Mouse (Mus musculus): ENCODE measurements around the gene Cyp2c65.
"Not testable (repeated sequence)": the region's sequence is repeated elsewhere in the genome, so short reads cannot be mapped to it uniquely, and the experiment has no call there.

Cyp2c65 gene

DNA sequence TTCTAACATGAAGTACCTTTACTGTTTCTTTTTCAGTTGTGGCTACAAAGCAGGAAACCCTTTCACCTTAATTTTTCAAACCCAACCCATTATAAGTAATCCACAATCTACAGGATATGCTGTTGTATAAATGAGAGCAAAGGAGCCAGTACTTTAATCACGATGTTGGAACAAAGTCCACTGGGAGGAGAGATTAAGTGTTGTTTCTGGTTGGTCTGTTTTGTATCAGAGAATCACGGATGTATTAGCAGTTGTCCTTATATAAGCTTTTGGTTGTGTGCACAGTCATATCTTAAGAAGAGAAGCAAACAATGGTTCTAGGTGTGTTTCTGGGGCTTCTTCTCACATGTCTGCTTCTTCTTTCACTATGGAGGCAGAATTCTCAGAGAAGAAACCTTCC lies at the start of gene Cyp2c65:
Cyp2c65 (plus strand) TSS at position 297 of the 400 bp plus-strand sequence.
- DNase-seq (ENCODE audit: low read depth, low spot score) = no peak

DNA sequence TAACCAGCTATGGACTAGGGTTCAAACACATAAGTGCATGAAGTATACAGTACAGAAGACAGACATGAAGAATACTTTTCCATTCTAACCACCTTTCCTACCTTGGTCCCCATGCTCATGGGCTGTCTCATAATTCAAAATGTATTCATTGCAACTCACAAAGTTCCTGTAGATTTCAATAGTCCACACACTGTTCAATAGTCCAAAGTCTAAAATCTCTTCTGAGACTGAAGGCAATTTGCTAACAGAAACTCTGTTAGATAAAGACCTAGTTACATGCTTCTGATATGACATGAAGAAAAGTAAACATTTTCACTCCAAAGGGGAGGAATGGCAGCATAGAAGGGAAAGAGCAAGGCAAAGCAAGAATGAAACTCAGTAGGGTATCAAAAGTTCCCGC lies 2.9 kb upstream of the Cyp2c65 start:
- no peak for DNase-seq (ENCODE audit: low read depth, low spot score)

DNA sequence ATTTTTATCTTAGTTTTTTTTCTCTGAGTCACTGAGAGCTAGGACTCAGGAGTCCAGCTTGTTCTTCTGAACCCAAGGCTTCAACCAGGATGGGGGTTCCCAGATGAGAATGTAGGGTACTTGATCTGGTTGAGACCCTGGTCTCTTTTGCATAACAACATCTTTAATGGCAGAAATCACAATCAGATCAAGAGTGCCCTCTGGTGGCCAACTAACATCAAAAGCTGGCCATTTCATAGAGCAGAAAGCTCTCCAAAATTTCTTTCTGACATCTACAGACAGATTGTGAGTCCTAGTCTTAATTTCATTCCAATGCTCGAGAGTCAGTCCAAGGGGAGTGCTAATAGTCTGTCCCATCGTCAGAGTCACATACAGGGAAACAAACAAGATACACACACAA lies 38.0 kb downstream of the Cyp2c65 start:
- DNase-seq (ENCODE audit: low read depth, low spot score) = not testable (repeated sequence)

DNA sequence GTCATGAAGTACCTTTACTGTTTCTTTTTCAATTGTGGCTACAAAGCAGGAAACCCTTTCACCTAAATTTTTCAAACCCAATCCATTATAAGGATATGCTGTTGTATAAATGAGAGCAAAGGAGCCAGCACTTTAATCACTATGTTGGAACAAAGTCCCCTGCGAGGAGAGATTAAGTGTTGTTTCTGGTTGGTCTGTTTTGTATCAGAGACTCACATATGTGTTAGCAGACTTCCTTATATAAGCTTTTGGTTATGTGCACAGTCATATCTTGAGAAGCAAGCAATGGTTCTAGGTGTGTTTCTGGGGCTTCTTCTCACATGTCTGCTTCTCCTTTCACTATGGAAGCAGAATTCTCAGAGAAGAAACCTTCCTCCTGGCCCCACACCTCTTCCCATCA lies 52.8 kb downstream of the Cyp2c65 start, which contains the start of gene Cyp2c66:
Cyp2c66 (plus strand) TSS at position 255 of the 400 bp plus-strand sequence.
- no peak for DNase-seq (ENCODE audit: low read depth, low spot score)

Data from telencephalon, adult 2 months (tissue).